Mouse (Mus musculus) MEL (cell line): ENCODE results near the gene Nras. TPM values are rescaled to one million over a fixed set of nuclear protein-coding genes. Genes with fewer than 3 reads are reported as not detected.

Source experiments
- DNase-seq: peaks from one replicate; pipeline ENCODE4 v3.0.0; 2011; ENCODE audit warnings: low read depth, low spot score
- H3K27ac ChIP-seq: 2 replicates; pipeline ENCODE4 v1.5.1; 2012; ENCODE audit warnings: low read depth, mild to moderate bottlenecking, control low read depth, low read length, moderate library complexity; ENCODE audit not compliant: control insufficient read depth
- H3K27me3 ChIP-seq, 2 experiments: fragments of 150-350 bp in 1 of 2; sonication (generic) in 1 of 2; 2 replicates each; pipeline ENCODE4 v1.6.1; 2012; ENCODE audit warnings: low read length in 2 of 2, mild to moderate bottlenecking in 2 of 2, improper control_type of control experiment in 1 of 2, moderate library complexity in 1 of 2; ENCODE audit not compliant: insufficient read depth in 2 of 2, control insufficient read depth in 1 of 2
- H3K36me3 ChIP-seq, 2 experiments: 2 replicates each; pipeline ENCODE4 v1.6.1; 2012 to 2014; ENCODE audit warnings: low read length in 2 of 2, improper control_type of control experiment in 1 of 2, inconsistent platforms in 1 of 2, mild to moderate bottlenecking in 1 of 2; ENCODE audit not compliant: insufficient read depth in 2 of 2, control insufficient read depth in 1 of 2
- H3K4me1 ChIP-seq, 2 experiments: fragments of 150-350 bp in 1 of 2; sonication (generic) in 1 of 2; 2 replicates each; pipeline ENCODE4 v1.6.1; 2012; ENCODE audit warnings: low read length in 2 of 2, improper control_type of control experiment in 1 of 2, mild to moderate bottlenecking in 1 of 2; ENCODE audit not compliant: insufficient read depth in 2 of 2, control insufficient read depth in 1 of 2
- H3K4me3 ChIP-seq, 2 experiments: fragments of 150-350 bp in 1 of 2; sonication (generic) in 1 of 2; 2 replicates each; pipeline ENCODE4 v1.5.1; 2012; ENCODE audit warnings: low read depth in 2 of 2, low read length in 2 of 2, mild to moderate bottlenecking in 2 of 2, moderate library complexity in 2 of 2, control low read depth in 1 of 2, improper control_type of control experiment in 1 of 2; ENCODE audit not compliant: control insufficient read depth in 1 of 2, insufficient read depth in 1 of 2
- H3K79me2 ChIP-seq: 2 replicates; pipeline ENCODE4 v1.6.1; 2012; ENCODE audit warnings: mild to moderate bottlenecking, low read length, moderate library complexity; ENCODE audit not compliant: control insufficient read depth, poor library complexity, insufficient read depth
- H3K9ac ChIP-seq: 2 replicates; pipeline ENCODE4 v1.6.1; 2012; ENCODE audit warnings: low read depth, mild to moderate bottlenecking, control low read depth, low read length, moderate library complexity; ENCODE audit not compliant: control insufficient read depth, poor library complexity, severe bottlenecking
- H3K9me3 ChIP-seq: fragments of 150-350 bp; sonication (generic); replicated peaks from 2 replicates; pipeline ENCODE4 v1.6.1; 2012; ENCODE audit warnings: mild to moderate bottlenecking, low read length, improper control_type of control experiment, moderate library complexity; ENCODE audit not compliant: insufficient read depth
- E2F4 ChIP-seq: IDR thresholded peaks from 2 replicates; pipeline ENCODE4 v1.6.1; 2011; ENCODE audit warnings: low read depth, low read length, improper control_type of control experiment, borderline replicate concordance
- ETS1 ChIP-seq: IDR thresholded peaks from 2 replicates; pipeline ENCODE4 v1.6.1; 2012; ENCODE audit warnings: low read depth, mild to moderate bottlenecking, inconsistent platforms, low read length, improper control_type of control experiment, moderate library complexity
- GABPA ChIP-seq: IDR thresholded peaks from 2 replicates; pipeline ENCODE4 v1.6.1; 2012; ENCODE audit warnings: low read depth, mild to moderate bottlenecking, inconsistent platforms, low read length, improper control_type of control experiment, moderate library complexity
- KAT2A ChIP-seq: conservative IDR thresholded peaks from 2 replicates; pipeline ENCODE4 v1.6.1; 2012; ENCODE audit warnings: low read depth, low read length, improper control_type of control experiment, inconsistent platforms
- MAFK ChIP-seq: IDR thresholded peaks from 2 replicates; pipeline ENCODE4 v1.6.1; 2011; ENCODE audit warnings: low read depth, mild to moderate bottlenecking, low read length, improper control_type of control experiment, borderline replicate concordance
- MAX ChIP-seq: IDR thresholded peaks from 2 replicates; pipeline ENCODE4 v1.6.1; 2011; ENCODE audit warnings: low read length, improper control_type of control experiment
- MAZ ChIP-seq: IDR thresholded peaks from 2 replicates; pipeline ENCODE4 v1.6.1; 2012; ENCODE audit warnings: low read depth, mild to moderate bottlenecking, inconsistent platforms, low read length, improper control_type of control experiment
- MEF2A ChIP-seq: IDR thresholded peaks from 2 replicates; pipeline ENCODE4 v1.6.1; 2014; ENCODE audit warnings: low read depth, mild to moderate bottlenecking, inconsistent platforms, low read length, improper control_type of control experiment; ENCODE audit not compliant: poor library complexity, insufficient replicate concordance, severe bottlenecking; ENCODE audit errors: extremely low read depth
- MXI1 ChIP-seq: IDR thresholded peaks from 2 replicates; pipeline ENCODE4 v1.6.1; 2011; ENCODE audit warnings: mild to moderate bottlenecking, low read depth, low read length, improper control_type of control experiment
- MYC ChIP-seq: IDR thresholded peaks from 2 replicates; pipeline ENCODE4 v1.6.1; 2011; ENCODE audit warnings: low read depth, mild to moderate bottlenecking, low read length, improper control_type of control experiment, moderate library complexity
- NELFE ChIP-seq: IDR thresholded peaks from 2 replicates; pipeline ENCODE4 v1.6.1; 2011; ENCODE audit warnings: low read depth, low read length, improper control_type of control experiment
- NRF1 ChIP-seq: IDR thresholded peaks from 2 replicates; pipeline ENCODE4 v1.6.1; 2014; ENCODE audit warnings: low read depth, mild to moderate bottlenecking, inconsistent platforms, low read length, improper control_type of control experiment, moderate library complexity; ENCODE audit not compliant: poor library complexity, insufficient read depth, severe bottlenecking
- POLR2A ChIP-seq, 2 experiments: IDR thresholded peaks; 2 replicates each; pipeline ENCODE4 v1.6.1; 2011 to 2012; ENCODE audit warnings: low read length in 2 of 2, mild to moderate bottlenecking in 2 of 2, control low read depth in 1 of 2, improper control_type of control experiment in 1 of 2, low read depth in 1 of 2, moderate library complexity in 1 of 2; ENCODE audit not compliant: control insufficient read depth in 1 of 2, insufficient read depth in 1 of 2, poor library complexity in 1 of 2
- RCOR1 ChIP-seq: IDR thresholded peaks from 2 replicates; pipeline ENCODE4 v1.6.1; 2012; ENCODE audit warnings: low read depth, mild to moderate bottlenecking, inconsistent platforms, low read length, improper control_type of control experiment
- SIN3A ChIP-seq: IDR thresholded peaks from 2 replicates; pipeline ENCODE4 v1.6.1; 2012; ENCODE audit warnings: low read length, improper control_type of control experiment, inconsistent platforms
- TAL1 ChIP-seq: IDR thresholded peaks from 2 replicates; pipeline ENCODE4 v1.6.1; 2012; ENCODE audit warnings: mild to moderate bottlenecking, inconsistent platforms, low read length, moderate library complexity, mixed read lengths
- TBP ChIP-seq: IDR thresholded peaks from 2 replicates; pipeline ENCODE4 v1.8.0; 2011; ENCODE audit warnings: low read depth, low read length, improper control_type of control experiment
- UBTF ChIP-seq: IDR thresholded peaks from 2 replicates; pipeline ENCODE4 v1.6.1; 2012; ENCODE audit warnings: low read depth, mild to moderate bottlenecking, inconsistent platforms, low read length, improper control_type of control experiment, moderate library complexity, borderline replicate concordance; ENCODE audit not compliant: insufficient read depth
- ZKSCAN1 ChIP-seq: IDR thresholded peaks from 2 replicates; pipeline ENCODE4 v1.6.1; 2012; ENCODE audit warnings: low read depth, mild to moderate bottlenecking, inconsistent platforms, low read length, improper control_type of control experiment, moderate library complexity
- ZNF384 ChIP-seq: IDR thresholded peaks from 2 replicates; pipeline ENCODE4 v1.6.1; 2012; ENCODE audit warnings: low read depth, mild to moderate bottlenecking, inconsistent platforms, low read length, improper control_type of control experiment
- polyA plus RNA-seq, 2 experiments: library from polyadenylated mRNA; stranded (reverse) in 1 of 2; unstranded in 1 of 2; fragments of >175 nt in 1 of 2; fragments of >200 nt in 1 of 2; gene quantifications; 2 replicates each; pipeline versions ENCODE4 v1.2.1 to v1.2.4; 2012; ENCODE audit warnings: low replicate concordance in 2 of 2, low read depth in 1 of 2; ENCODE audit not compliant: insufficient read length in 2 of 2, insufficient read depth in 1 of 2, missing spikeins in 1 of 2
- total RNA-seq: library from RNA; depleted of rRNA; stranded (reverse); fragments of 300-350 nt; gene quantifications from 2 replicates; pipeline ENCODE4 v1.2.3, GENCODE M21; 2012

The Nras gene
- total and polyA plus RNA-seq, 3 experiments, result 92.0 to 193 (median 95.3) TPM

DNA sequence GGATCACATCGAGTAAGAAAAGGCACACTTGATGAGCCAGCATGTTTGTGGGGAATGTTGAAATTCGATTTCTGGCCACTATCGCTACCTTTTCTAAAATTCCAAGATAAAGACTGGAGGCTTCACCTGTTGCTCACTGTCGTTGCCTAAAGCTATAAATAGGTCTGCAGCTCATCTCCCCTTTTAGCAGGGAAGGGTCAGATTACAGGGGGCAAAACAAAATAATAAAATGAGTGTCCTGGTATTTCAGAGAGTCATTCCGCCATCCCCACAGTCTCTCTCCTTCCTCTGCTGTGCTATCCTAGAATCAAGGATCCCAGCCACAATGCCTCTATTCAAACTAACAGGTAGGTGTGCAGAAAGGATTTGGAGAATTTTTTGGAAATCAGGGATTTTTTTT lies 15.7 kb downstream of the Nras start, which contains the start of gene Ampd1:
Ampd1 (plus strand) TSS at position 244 of the 400 bp plus-strand sequence.
- no peak within 1 kb of the TSS for H3K4me3 ChIP-seq
- no peak for TF ChIP-seq RCOR1
- TF ChIP-seq GABPA, result no peak
- no peak for TF ChIP-seq MEF2A
- no peak for TF ChIP-seq MXI1
- TF ChIP-seq TBP, result no peak
- no peak for TF ChIP-seq ZNF384
- TF ChIP-seq KAT2A, result no peak
- no peak for TF ChIP-seq SIN3A
- no peak for TF ChIP-seq ETS1
- TF ChIP-seq E2F4, result no peak
- no peak for TF ChIP-seq MAFK
- no peaks in the 10 kb centered on the region; a peak in 1 of 4 replicates for H3K36me3 ChIP-seq
- DNase-seq, result no peak
- no peaks in the 10 kb centered on the region for H3K27me3 ChIP-seq
- H3K9ac ChIP-seq, result no peak within 1 kb of the TSS
- H3K4me1 ChIP-seq, result no peaks in the 10 kb centered on the region
- H3K79me2 ChIP-seq, result no peaks in the 10 kb centered on the region
- no peaks in the 10 kb centered on the region for H3K9me3 ChIP-seq
- no peak within 1 kb of the TSS for H3K27ac ChIP-seq

DNA sequence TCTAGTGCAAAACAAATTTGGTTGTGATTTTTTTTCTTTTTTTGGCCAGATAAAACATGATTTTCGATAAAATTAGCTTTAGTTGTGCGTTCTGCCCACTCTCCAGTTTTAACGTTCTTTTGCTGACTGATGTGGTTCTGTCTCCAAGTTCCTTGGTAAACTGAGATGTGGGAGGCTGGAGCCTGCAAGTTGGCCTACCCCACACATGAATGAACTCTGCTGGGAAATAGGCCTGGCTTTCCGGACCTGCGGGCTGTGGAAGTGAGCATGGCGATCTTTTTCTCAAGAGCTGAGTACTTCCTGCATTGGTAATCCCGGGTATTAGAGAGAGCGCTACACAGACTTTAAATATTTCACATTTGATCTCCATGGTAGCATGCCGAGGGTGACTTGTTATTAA lies 17.8 kb downstream of the Nras start:
- no peak overlapping the region for H3K4me3 ChIP-seq
- H3K4me1 ChIP-seq, result no peaks in the 10 kb centered on the region
- no peaks in the 10 kb centered on the region for H3K27me3 ChIP-seq
- no peak overlapping the region for H3K27ac ChIP-seq
- H3K9me3 ChIP-seq, result no peaks in the 10 kb centered on the region
- no peak for DNase-seq
- no peaks in the 10 kb centered on the region for H3K79me2 ChIP-seq
- TF ChIP-seq ZKSCAN1 (no peak), NRF1 (no peak), NELFE (no peak), TAL1 (no peak), MAZ (no peak), POLR2A (IDR thresholded peaks at IDR 0.05; ENCODE audit: control insufficient read depth in 1 of 2, insufficient read depth in 1 of 2, low read depth in 1 of 2, low read length in 2 of 2, poor library complexity in 1 of 2) (no peak), MYC (no peak), UBTF (no peak), SIN3A (no peak), MXI1 (no peak), MAFK (no peak), MAX (no peak), GABPA (no peak)
- no peaks in the 10 kb centered on the region for H3K36me3 ChIP-seq
- H3K9ac ChIP-seq, result no peak overlapping the region
